Mouse (Mus musculus) CH12.LX (cell line): ENCODE measurements around the gene Csrp2.

Experiments
- CTCF ChIP-seq, 2 experiments: IDR thresholded peaks in 1 of 2; conservative IDR thresholded peaks in 1 of 2; 2 replicates each; pipeline ENCODE4 v1.5.1; 2011 to 2012; ENCODE audit warnings: low read depth in 2 of 2, low read length in 2 of 2, improper control_type of control experiment in 1 of 2, inconsistent platforms in 1 of 2, mild to moderate bottlenecking in 1 of 2, moderate library complexity in 1 of 2
- MAX ChIP-seq: IDR thresholded peaks from 2 replicates; pipeline ENCODE4 v1.6.1; 2011; ENCODE audit warnings: low read length, improper control_type of control experiment
- POLR2A ChIP-seq: IDR thresholded peaks from 2 replicates; pipeline ENCODE4 v1.6.1; 2011; ENCODE audit warnings: low read depth, mild to moderate bottlenecking, improper control_type of control experiment, low read length
- USF1 ChIP-seq: IDR thresholded peaks from 2 replicates; pipeline ENCODE4 v1.6.1; 2014; ENCODE audit warnings: low read depth, mild to moderate bottlenecking, inconsistent platforms, low read length, improper control_type of control experiment
- USF2 ChIP-seq: conservative IDR thresholded peaks from 2 replicates; pipeline ENCODE4 v1.6.1; 2011; ENCODE audit warnings: low read depth, low read length, improper control_type of control experiment
- ZC3H11A ChIP-seq: IDR thresholded peaks from 2 replicates; pipeline ENCODE4 v1.6.1; 2012; ENCODE audit warnings: low read depth, mild to moderate bottlenecking, inconsistent platforms, low read length, improper control_type of control experiment
- ZMIZ1 ChIP-seq: IDR thresholded peaks from 2 replicates; pipeline ENCODE4 v1.6.1; 2012; ENCODE audit warnings: low read depth, mild to moderate bottlenecking, inconsistent platforms, low read length, improper control_type of control experiment
- ZNF384 ChIP-seq: IDR thresholded peaks from 2 replicates; pipeline ENCODE4 v1.6.1; 2012; ENCODE audit warnings: low read depth, low read length, improper control_type of control experiment, inconsistent platforms

- no peak for TF ChIP-seq MAX
- TF ChIP-seq ZC3H11A = no peak
- no peak for TF ChIP-seq POLR2A
- no peak for TF ChIP-seq ZMIZ1
- TF ChIP-seq ZNF384 = no peak
- TF ChIP-seq USF2 = no peak
- TF ChIP-seq CTCF (conservative IDR thresholded peaks at IDR 0.05 in 1 of 2, IDR thresholded peaks at IDR 0.05 in 1 of 2; ENCODE audit: low read depth in 2 of 2, low read length in 2 of 2) = no peak
- no peak for TF ChIP-seq USF1
These were observed 28.8 kb upstream of the Csrp2 start for GRCm38 (mm10) chr10:110890656-110891272.
